Mouse (Mus musculus) large intestine, adult 2 months (tissue): ENCODE data around the gene Meig1. TPM values are rescaled to one million over a fixed set of nuclear protein-coding genes. Genes with fewer than 3 reads are reported as not detected.
A peak's percentile ranks its signal among the peaks of the same experiment; 100 is the strongest.
"Not testable (repeated sequence)": the region's sequence is repeated elsewhere in the genome, so short reads cannot be mapped to it uniquely, and the experiment has no call there.

Experiments used
- DNase-seq: peaks from one replicate; pipeline ENCODE4 v3.0.0-alpha.2; 2012; ENCODE audit warnings: low read depth, low spot score
- WGBS: fragments of 180-500 bp; shearing (Covaris S2); methylation state at CpG from one replicate; pipeline ENCODE4 v1.1.7; 2018; 5-methylcytosine and 5-hydroxymethylcytosine counted together
- polyA plus RNA-seq: library from polyadenylated mRNA; depleted of rRNA; stranded (reverse); fragments of >200 nt; gene quantifications from 2 replicates; pipeline ENCODE4 v1.2.3, GENCODE M21; 2012; rRNA removed

The Meig1 gene
- not detected in 2 replicates for polyA plus RNA-seq

GRCm38 (mm10) chr2:3422548-3422947, at the start of gene Meig1:
Gene Meig1, minus strand, starts transcription at chr2:3422648.
- DNase-seq: no peak
- WGBS: 71% methylated on average over 3 of the region's 3 CpGs

GRCm38 (mm10) chr2:3456590-3456989, 34.1 kb upstream of the Meig1 start:
- DNase-seq: no peak
- WGBS: 87% methylated on average over 4 of the region's 4 CpGs

DNA sequence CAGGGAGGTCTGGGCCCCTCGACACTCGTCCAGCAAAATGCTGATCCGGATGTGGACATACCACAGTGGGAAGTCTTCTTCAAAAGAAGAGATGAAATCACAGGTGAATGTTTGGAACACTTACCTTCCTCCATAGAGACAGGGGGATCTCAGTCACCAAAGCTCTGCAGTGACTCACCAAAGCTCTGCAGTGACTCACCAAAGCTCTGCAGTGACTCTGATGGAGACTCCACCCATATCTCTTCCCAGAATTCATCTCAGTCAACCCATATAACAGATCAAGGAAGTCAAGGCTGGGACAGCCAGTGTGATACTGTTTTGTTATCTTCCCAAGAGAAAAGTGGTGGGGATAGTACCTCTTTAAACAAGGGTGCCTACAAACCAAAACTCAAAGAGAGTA, 30.6 kb upstream of the Meig1 start:
- no peak for DNase-seq

DNA sequence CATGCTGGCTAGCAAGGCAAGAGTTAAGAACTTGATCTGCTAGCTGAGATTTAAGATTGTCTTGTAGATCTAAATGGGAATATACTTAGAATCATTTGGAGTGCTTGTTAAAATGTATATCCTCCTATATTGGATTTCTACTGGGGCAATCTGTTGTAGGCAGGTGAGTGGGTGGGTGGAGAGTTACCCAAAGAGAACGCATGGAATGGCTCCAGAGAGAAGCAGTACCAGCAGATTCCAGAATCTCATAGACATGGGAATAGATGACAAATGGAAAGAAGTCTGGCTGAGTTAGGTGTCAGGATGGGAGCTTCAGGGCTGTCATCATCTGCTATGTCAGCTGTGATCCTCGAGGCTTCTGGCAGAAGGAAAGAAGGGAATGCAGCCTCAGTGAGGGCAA, 27.0 kb upstream of the Meig1 start:
- WGBS: 75% methylated on average over 2 of the region's 2 CpGs

More for the DNA sequence above, 30.6 kb upstream of the Meig1 start:
- WGBS: 92% methylated on average over 3 of the region's 3 CpGs

DNA sequence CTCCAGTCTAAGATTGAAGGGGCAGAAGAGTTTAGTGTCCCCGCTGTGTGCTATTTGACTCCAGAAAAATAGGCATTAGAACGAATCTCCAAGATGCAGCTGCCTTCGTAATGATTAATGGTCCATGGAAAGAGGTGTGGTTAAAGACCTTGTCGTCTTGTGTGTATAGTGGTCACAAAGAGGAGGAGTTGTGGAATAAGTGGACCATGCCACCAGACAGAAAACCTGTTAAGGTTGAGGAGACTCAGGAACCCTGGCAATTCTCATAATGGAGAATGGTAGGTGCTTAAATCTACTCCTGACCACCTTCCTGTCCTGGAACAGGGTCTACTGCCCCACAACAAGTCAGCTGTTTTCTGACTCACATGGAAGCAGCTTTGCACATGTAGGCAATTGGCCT, 23.5 kb upstream of the Meig1 start:
- WGBS: 82% methylated on average over 4 of the region's 4 CpGs
- no peak for DNase-seq

More for the DNA sequence above, 27.0 kb upstream of the Meig1 start:
- DNase-seq: no peak

DNA sequence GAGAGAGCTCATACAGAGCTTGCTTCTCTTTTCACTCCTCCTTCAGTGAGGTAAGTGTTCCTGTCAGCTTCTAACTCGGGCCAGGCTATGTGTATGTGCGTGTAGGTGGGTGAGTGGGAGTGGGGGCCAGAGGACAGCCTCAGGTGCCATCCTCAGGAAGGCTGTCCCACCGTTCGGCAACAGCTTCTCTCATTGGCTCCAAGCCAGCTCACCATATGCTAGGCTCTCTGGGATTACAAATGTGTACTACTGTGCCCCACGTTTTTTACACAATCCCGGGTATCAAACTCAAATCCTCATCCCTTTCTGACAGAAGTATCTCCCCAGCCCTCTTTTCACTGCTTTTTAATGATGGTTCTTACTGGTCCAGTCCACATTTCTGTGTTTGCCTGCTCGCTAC, 21.8 kb upstream of the Meig1 start:
- WGBS: 76% methylated on average over 7 of the region's 7 CpGs
- no peak for DNase-seq

DNA sequence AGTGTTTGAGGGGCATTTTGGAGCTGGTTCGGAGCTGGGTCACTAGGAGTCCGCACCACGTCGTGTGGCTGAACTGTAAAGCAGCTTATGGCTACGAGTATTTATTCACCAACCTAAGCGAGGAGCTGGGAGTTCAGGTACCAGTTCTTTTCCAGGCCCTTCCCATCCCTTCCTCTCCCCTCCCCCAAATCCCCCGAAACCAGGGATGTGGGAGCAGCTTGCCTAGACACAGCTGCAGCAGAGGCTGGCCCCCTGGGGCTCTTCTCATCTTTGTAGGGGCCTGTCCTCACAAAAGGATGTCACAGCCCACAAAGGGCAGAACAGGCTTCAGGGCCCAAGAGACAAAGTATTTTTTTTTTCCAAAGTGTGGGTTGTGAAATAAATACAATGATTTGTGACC, 15.5 kb upstream of the Meig1 start:
- DNase-seq: no peak
- 80% methylated on average over 7 of the region's 7 CpGs for WGBS

DNA sequence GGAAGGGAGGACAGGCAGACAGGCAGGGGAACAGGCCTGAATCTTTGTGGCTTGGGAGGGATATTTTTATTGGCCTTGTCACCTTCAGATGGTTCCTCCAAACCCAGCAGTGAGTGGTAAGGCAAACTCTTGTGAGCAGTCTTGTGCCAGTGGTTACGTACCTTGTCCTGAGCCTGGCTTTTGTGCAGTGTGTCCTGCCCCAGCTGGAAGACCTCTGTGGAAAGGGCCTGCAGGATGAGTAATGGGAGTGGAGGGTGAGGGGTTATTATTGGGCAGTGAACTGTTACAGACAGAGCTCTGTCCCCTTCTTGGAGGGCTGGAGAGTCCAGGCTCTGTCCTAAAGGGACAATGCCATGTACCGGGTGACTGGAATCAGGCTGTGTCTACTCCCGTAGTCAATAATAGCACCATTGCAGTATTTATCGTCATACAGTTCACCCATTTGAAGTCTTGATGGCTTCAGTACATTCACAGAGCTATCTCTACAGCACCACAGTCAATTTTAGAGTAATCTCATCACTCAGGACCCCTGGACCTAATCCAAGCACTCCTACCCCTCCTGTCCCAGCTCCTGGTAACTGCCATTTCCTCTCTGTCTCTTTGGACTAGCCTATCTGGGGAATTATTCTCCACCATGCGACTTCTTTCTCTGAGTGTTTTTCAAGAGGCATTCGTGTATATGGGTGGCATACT, 13.1 kb upstream of the Meig1 start:
- DNase-seq: no peak
- 88% methylated on average over 6 of the region's 6 CpGs for WGBS

GRCm38 (mm10) chr2:3430956-3431355, 8.5 kb upstream of the Meig1 start:
- DNase-seq: no peak
- 85% methylated on average over 9 of the region's 9 CpGs for WGBS

DNA sequence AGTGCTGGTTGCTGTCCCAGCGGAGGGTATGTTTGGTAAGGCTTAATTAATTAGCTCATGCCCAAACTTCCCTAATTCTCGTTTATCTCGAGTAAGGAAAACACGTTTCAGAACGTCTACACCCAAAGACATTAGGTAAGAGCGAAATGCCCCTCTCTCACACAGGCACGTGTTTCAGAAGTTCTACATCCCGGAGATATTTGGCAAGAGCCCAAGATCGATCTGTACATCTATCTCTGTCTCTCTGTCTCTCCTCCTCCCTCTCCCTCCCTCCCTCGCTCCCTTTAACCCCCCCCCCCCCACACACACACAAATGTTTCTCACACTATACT, 2.1 kb upstream of the Meig1 start:
- WGBS: 1% methylated on average over 10 of the region's 10 CpGs
- DNase-seq: no peak

DNA sequence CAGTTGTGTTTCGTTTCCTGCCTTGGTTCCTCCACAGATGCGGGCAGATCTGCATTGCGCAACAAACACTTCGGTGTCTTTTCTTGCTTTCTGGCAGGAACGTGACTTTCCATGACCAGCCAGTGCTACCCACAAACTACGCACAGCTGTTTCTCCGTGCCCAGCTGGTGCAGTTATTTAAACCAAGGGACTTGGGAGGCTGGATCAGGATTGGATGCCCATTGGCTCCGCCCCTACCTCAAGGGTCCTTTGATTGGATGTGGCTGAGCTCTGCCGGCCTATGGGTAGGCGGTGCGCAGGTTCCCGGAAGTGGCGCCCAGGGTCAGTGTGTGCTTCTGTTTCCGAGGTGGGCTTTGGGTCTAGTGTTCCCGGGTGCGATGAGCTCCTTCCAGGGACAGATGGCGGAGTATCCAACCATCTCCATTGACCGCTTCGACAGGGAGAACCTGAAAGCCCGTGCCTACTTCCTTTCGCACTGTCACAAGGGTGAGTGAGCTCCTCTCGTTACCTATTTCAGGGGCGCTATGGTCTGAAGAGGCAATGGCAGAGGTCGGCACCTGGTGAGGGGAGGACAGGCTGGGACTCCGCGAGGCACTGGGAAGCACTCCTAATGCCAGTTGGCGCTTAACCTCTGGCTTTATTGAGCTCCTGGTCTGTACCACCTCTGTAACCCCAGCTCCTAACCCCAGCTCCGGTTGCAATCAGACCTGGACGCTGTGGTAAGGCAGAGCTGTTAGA, 1.6 kb upstream of the Meig1 start, which contains the start of gene Dclre1c:
Gene Dclre1c, plus strand, starts transcription at position 291 of the 738 bp plus-strand sequence.
- peak; percentile 89 for DNase-seq
- under 1% methylated on average over 29 of the region's 29 CpGs for WGBS

- no peak for DNase-seq
- WGBS: 74% methylated on average over 4 of the region's 4 CpGs
Measured at GRCm38 (mm10) chr2:3420157-3420556, 2.3 kb downstream of the Meig1 start.

- under 1% methylated on average over 38 of the region's 38 CpGs for WGBS
- DNase-seq: peak; percentile 78
Measured at GRCm38 (mm10) chr2:3418883-3419431, 3.5 kb downstream of the Meig1 start.

- no peak for DNase-seq
- 25% methylated on average over 1 of the region's 1 CpGs for WGBS
Measured at GRCm38 (mm10) chr2:3415676-3416075, 6.8 kb downstream of the Meig1 start.

DNA sequence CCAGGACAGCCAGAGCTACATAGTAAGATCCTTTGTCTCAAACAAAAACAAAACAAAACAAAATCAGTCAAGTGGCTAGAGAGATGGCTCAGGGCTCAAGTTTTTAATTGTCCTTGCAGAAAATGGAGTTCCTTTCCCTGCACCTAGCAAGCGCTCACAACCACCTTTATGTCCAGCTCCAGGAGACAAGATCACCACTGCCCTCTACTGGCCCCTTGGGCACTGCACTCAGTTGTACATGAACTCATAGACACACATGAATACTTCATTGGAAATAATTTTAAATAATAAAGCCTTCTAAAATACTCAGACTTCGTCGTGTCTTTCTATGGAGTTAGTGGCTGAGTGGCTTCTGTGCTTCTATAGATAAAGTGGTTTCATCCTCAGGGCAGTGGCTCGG, 8.2 kb downstream of the Meig1 start:
- no peak for DNase-seq
- WGBS: 40% methylated on average over 4 of the region's 4 CpGs

DNA sequence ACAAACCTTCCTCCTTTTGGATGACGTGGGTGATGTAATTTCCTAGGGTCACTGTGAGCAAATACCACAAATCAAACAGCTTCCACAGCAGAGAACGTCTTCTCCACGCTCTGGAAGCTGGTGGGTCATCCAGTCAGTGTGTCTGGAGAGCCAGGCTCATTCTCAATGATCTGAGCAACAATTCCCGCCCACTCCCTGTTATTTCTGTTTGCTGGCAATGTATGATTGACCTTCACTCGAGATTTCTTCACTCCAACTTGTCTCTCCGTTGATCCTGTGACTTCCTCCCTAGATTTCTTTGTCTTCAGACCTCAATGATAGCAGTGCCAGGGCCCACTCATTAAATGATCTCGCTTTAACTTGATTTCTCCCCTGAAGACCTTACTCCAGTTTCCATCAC, 14.7 kb downstream of the Meig1 start:
- no peak for DNase-seq
- 47% methylated on average over 7 of the region's 7 CpGs for WGBS

DNA sequence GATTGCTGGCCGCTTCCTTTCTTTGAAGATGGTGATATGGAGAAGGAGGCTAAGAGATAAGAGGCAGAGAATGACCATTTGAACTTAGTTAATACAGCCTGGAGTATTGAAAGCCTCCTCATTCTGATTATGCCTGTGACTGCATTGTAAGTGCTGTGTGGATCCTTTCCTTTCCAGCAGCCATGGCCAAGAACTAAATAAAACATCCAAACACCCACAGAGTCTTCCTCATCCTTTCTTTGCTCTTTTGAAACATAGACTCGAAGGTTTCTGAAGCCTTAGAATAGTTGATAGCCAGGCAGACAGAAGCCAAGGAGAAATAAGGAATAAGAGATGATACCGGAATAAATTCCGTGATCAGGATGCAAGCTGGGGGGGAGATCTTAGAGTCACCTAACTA, 16.5 kb downstream of the Meig1 start:
- WGBS: 88% methylated on average over 4 of the region's 4 CpGs
- DNase-seq: no peak

DNA sequence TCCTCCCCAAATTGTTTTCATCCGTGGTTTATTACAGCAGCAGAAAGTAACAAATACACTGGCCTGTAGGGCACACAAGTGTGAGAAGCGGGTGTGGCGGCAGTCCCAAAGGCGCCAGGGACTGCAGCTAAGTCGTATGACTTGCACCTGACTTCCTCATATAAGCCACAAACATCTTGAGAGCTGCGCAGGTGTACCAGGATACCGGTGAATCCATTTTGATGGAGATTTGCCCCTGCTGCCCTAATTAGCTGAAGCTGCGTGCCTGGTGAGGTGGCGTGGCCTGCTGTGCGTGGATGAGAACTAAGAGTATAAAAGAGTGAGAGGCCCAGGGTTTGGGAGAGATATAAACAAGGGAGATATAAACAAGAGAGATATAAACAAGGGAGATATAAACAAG, 25.3 kb downstream of the Meig1 start, which contains the start of gene Olah:
Gene Olah, minus strand, starts transcription at position 101 of the 400 bp plus-strand sequence.
- 50% methylated on average over 10 of the region's 10 CpGs for WGBS

GRCm38 (mm10) chr2:3391945-3392344, 30.5 kb downstream of the Meig1 start:
- WGBS: 71% methylated on average over 2 of the region's 2 CpGs
- no peak for DNase-seq

More for the DNA sequence above, 25.3 kb downstream of the Meig1 start, which contains the start of gene Olah:
- not testable (repeated sequence) for DNase-seq

GRCm38 (mm10) chr2:3387105-3387860, 35.2 kb downstream of the Meig1 start:
- 64% methylated on average over 6 of the region's 6 CpGs for WGBS

More at GRCm38 (mm10) chr2:3387105-3387860, 35.2 kb downstream of the Meig1 start:
- no peak for DNase-seq
